Mouse (Mus musculus) liver, adult 2 months (tissue): ENCODE data around the gene Prrc2a.

Experiments used
- CTCF ChIP-seq: fragments of 200-500 bp; IDR thresholded peaks from 2 replicates; pipeline ENCODE4 v1.5.1; 2011; ENCODE audit warnings: low read depth, low read length, control low read depth
- POLR2A ChIP-seq: fragments of 200-500 bp; IDR thresholded peaks from 2 replicates; pipeline ENCODE4 v1.6.1; 2011; ENCODE audit warnings: low read length, control low read depth; ENCODE audit not compliant: insufficient read depth; ENCODE audit errors: extremely low read depth

DNA sequence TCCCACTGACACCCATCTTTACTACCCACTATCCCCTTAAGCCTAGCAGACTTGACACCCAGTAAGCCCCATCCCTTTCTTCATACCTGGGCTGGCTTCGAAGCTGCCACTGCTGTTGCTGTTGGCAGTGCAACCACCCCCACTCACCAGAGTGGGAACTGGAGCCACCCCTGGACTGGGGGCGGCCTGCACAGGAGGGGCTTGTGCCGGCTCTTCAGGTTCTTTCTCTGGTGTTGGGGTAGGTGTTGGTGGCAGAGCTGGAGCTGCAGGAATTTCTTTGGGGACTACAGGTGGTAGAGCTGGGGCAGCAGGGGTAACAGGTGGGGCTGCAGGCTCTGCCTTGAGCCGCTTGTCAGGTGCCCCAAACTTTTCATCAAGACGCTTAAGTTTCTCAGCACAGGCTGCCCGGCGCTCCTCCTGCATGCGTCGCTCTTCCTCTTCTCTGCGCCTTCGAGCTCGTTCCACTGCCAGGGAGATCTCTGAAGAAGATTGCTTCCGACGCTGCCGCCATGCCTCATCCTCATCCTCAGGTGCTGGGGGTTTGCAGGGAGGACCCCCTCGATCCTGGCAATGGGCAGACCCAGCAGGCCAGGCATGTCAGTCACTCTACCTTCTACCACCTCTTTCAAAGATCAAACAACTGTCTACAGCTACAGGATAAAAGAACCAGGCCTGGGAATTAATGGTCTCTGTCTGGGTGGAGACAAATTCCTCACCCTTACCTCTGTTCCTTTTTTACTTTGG is 5.7 kb downstream of the Prrc2a start:
- no peak for TF ChIP-seq POLR2A
- TF ChIP-seq CTCF: no peak
